Mouse (Mus musculus) intestine, embryonic 16.5 days (tissue): Measurements from ENCODE around the gene Gmip. TPM values are rescaled to one million over a fixed set of nuclear protein-coding genes. Genes with fewer than 3 reads are reported as not detected.
A peak's percentile ranks its signal among the peaks of the same experiment; 100 is the strongest.

Experiments used
- ATAC-seq: fragments of 200-750 bp; cut with Nextera tagmentation; 2 replicates; pipeline ENCODE4 v1.8.0; 2017; ENCODE audit warnings: moderate TSS enrichment, moderate library complexity
- H3K27ac ChIP-seq: fragments of 300-500 bp; sonication (generic); 2 replicates; pipeline ENCODE4 v1.5.1; 2014; ENCODE audit warnings: mild to moderate bottlenecking, low read length
- H3K27me3 ChIP-seq: fragments of 300-500 bp; sonication (generic); replicated peaks from 2 replicates; pipeline ENCODE4 v1.6.1; 2014; ENCODE audit warnings: low read length, control low read depth, mixed read lengths; ENCODE audit not compliant: control insufficient read depth, insufficient read depth
- H3K36me3 ChIP-seq: fragments of 300-500 bp; sonication (generic); 2 replicates; pipeline ENCODE4 v1.6.1; 2014; ENCODE audit warnings: low read length, control low read depth; ENCODE audit not compliant: control insufficient read depth, insufficient read depth
- H3K4me1 ChIP-seq: fragments of 300-500 bp; sonication (generic); 2 replicates; pipeline ENCODE4 v1.6.1; 2014; ENCODE audit warnings: low read length, control low read depth, mixed read lengths; ENCODE audit not compliant: control insufficient read depth, insufficient read depth
- H3K4me2 ChIP-seq: fragments of 300-500 bp; sonication (generic); 2 replicates; pipeline ENCODE4 v1.6.1; 2014; ENCODE audit warnings: low read depth, low read length, control low read depth
- H3K4me3 ChIP-seq: fragments of 300-500 bp; sonication (generic); 2 replicates; pipeline ENCODE4 v1.5.1; 2014; ENCODE audit warnings: mild to moderate bottlenecking, low read length
- H3K9ac ChIP-seq: fragments of 300-500 bp; sonication (generic); 2 replicates; pipeline ENCODE4 v1.6.1; 2014; ENCODE audit warnings: low read depth, low read length
- H3K9me3 ChIP-seq: fragments of 300-500 bp; sonication (generic); 2 replicates; pipeline ENCODE4 v1.6.1; 2016; ENCODE audit warnings: low read length, control low read depth; ENCODE audit not compliant: control insufficient read depth
- WGBS: fragments of 180-500 bp; shearing (Covaris S2); extraction: QIAGEN DNeasy Blood & Tissue Kit; methylation state at CpG from one replicate; pipeline ENCODE4 v1.1.7; 2014; 5-methylcytosine and 5-hydroxymethylcytosine counted together
- polyA plus RNA-seq: library from polyadenylated mRNA; unstranded; fragments of >200 nt; fragmentation: Nextera tagmentation; extraction: Ambion mirVana; gene quantifications from 2 replicates; pipeline ENCODE4 v1.2.1, GENCODE M21; 2015

Gmip gene
- polyA plus RNA-seq: 8.2 and 13.5 TPM in 2 replicates

- Histone ChIP-seq H3K9me3 (no peaks in the 10 kb centered on the region), H3K27me3 (no peaks in the 10 kb centered on the region), H3K36me3 (peaks cover 24% of the 10 kb centered on the region), H3K4me3 (peak within 1 kb of the TSS; percentile 66), H3K4me2 (peak within 1 kb of the TSS; percentile 98), H3K27ac (no peak within 1 kb of the TSS), H3K9ac (peak within 1 kb of the TSS; percentile 74), H3K4me1 (0 out of 2 replicates have a peak, but pooled peaks cover 3% of the 10 kb centered on the region)
- ATAC-seq: peak; percentile 86
- WGBS: 5% methylated on average over 28 of the region's 28 CpGs
Observed at GRCm38 (mm10) chr8:69808094-69808863, at the start of gene Gmip. Gmip (plus strand) TSS chr8:69808679.

- H3K27me3 ChIP-seq: no peaks in the 10 kb centered on the region
- no peak for ATAC-seq
- no peak overlapping the region for H3K4me3 ChIP-seq
- peaks cover 39% of the 10 kb centered on the region for H3K36me3 ChIP-seq
- H3K4me2 ChIP-seq: no peak overlapping the region
- H3K9me3 ChIP-seq: peaks cover 9% of the 10 kb centered on the region; the same call in 1 of the 2 replicates
- 90% methylated on average over 4 of the region's 4 CpGs for WGBS
- H3K9ac ChIP-seq: no peak overlapping the region
- no peak overlapping the region for H3K27ac ChIP-seq
- H3K4me1 ChIP-seq: no peaks in the 10 kb centered on the region
Observed at GRCm38 (mm10) chr8:69761814-69762445, 46.5 kb upstream of the Gmip start.

- peaks cover 25% of the 10 kb centered on the region for H3K36me3 ChIP-seq
- H3K27me3 ChIP-seq: no peaks in the 10 kb centered on the region
- H3K4me2 ChIP-seq: no peak overlapping the region
- 80% methylated on average over 9 of the region's 9 CpGs for WGBS
- no peak overlapping the region for H3K9ac ChIP-seq
- no peak for ATAC-seq
- H3K4me1 ChIP-seq: peaks cover 3% of the 10 kb centered on the region
- peaks cover 3% of the 10 kb centered on the region; the same call in 1 of the 2 replicates for H3K9me3 ChIP-seq
- H3K27ac ChIP-seq: no peak overlapping the region
- H3K4me3 ChIP-seq: no peak overlapping the region
Observed at GRCm38 (mm10) chr8:69771221-69771620, 37.3 kb upstream of the Gmip start.

- no peak overlapping the region for H3K27ac ChIP-seq
- no peak overlapping the region for H3K9ac ChIP-seq
- H3K4me3 ChIP-seq: no peak overlapping the region
- no peak for ATAC-seq
- H3K4me1 ChIP-seq: peaks cover 3% of the 10 kb centered on the region
- H3K4me2 ChIP-seq: no peak overlapping the region
- WGBS: 85% methylated on average over 2 of the region's 2 CpGs
- H3K27me3 ChIP-seq: no peaks in the 10 kb centered on the region
- H3K9me3 ChIP-seq: no peaks in the 10 kb centered on the region
- peaks cover 17% of the 10 kb centered on the region for H3K36me3 ChIP-seq
Observed at GRCm38 (mm10) chr8:69772106-69772505, 36.4 kb upstream of the Gmip start.

- WGBS: under 1% methylated on average over 41 of the region's 41 CpGs
Observed at GRCm38 (mm10) chr8:69774503-69775148, 33.9 kb upstream of the Gmip start, which contains the start of gene Gm20422. Gm20422 (minus strand) TSS chr8:69774886.

GRCm38 (mm10) chr8:69775149-69775534 lies 33.3 kb upstream of the Gmip start:
- no peak overlapping the region for H3K9ac ChIP-seq
- H3K4me2 ChIP-seq: peak overlapping the region; percentile 56
- H3K4me3 ChIP-seq: peak overlapping the region; percentile 86
- no peaks in the 10 kb centered on the region for H3K9me3 ChIP-seq
- peak overlapping the region; percentile 18; the same call in 1 of the 2 replicates for H3K27ac ChIP-seq
- no peaks in the 10 kb centered on the region for H3K27me3 ChIP-seq
- no peaks in the 10 kb centered on the region for H3K36me3 ChIP-seq
- H3K4me1 ChIP-seq: peaks cover 3% of the 10 kb centered on the region
- ATAC-seq: peak; percentile 31
- WGBS: 52% methylated on average over 2 of the region's 2 CpGs

More at GRCm38 (mm10) chr8:69774503-69775148, 33.9 kb upstream of the Gmip start, which contains the start of gene Gm20422:
- ATAC-seq: peak; percentile 99
- no peaks in the 10 kb centered on the region for H3K9me3 ChIP-seq
- H3K36me3 ChIP-seq: no peaks in the 10 kb centered on the region
- peaks cover 3% of the 10 kb centered on the region for H3K4me1 ChIP-seq
- H3K27me3 ChIP-seq: no peaks in the 10 kb centered on the region
- peak within 1 kb of the TSS; percentile 100 for H3K27ac ChIP-seq
- peak within 1 kb of the TSS; percentile 98 for H3K9ac ChIP-seq
- peak within 1 kb of the TSS; percentile 74 for H3K4me2 ChIP-seq
- peak within 1 kb of the TSS; percentile 86 for H3K4me3 ChIP-seq

GRCm38 (mm10) chr8:69777111-69777510 lies 31.4 kb upstream of the Gmip start:
- no peak overlapping the region for H3K4me3 ChIP-seq
- no peak for ATAC-seq
- no peak overlapping the region for H3K27ac ChIP-seq
- no peak overlapping the region for H3K9ac ChIP-seq
- H3K36me3 ChIP-seq: no peaks in the 10 kb centered on the region
- no peaks in the 10 kb centered on the region for H3K9me3 ChIP-seq
- 64% methylated on average over 12 of the region's 12 CpGs for WGBS
- H3K4me2 ChIP-seq: no peak overlapping the region
- peaks cover 3% of the 10 kb centered on the region; the same call in 1 of the 2 replicates for H3K4me1 ChIP-seq
- H3K27me3 ChIP-seq: no peaks in the 10 kb centered on the region

- Histone ChIP-seq H3K4me2 (no peak overlapping the region), H3K4me1 (peaks cover 19% of the 10 kb centered on the region), H3K27me3 (no peaks in the 10 kb centered on the region), H3K9me3 (no peaks in the 10 kb centered on the region), H3K27ac (no peak overlapping the region), H3K36me3 (no peaks in the 10 kb centered on the region), H3K9ac (no peak overlapping the region), H3K4me3 (no peak overlapping the region)
- no peak for ATAC-seq
- WGBS: 84% methylated on average over 5 of the region's 5 CpGs
Observed at GRCm38 (mm10) chr8:69789105-69789504, 19.4 kb upstream of the Gmip start.

- H3K4me1 ChIP-seq: peaks cover 19% of the 10 kb centered on the region
- H3K9me3 ChIP-seq: no peaks in the 10 kb centered on the region
- peak overlapping the region; percentile 100; the same call in 1 of the 2 replicates for H3K4me3 ChIP-seq
- H3K27me3 ChIP-seq: no peaks in the 10 kb centered on the region
- H3K9ac ChIP-seq: no peak overlapping the region
- H3K36me3 ChIP-seq: no peaks in the 10 kb centered on the region
- no peak for ATAC-seq
- 69% methylated on average over 5 of the region's 5 CpGs for WGBS
- H3K4me2 ChIP-seq: no peak overlapping the region
- H3K27ac ChIP-seq: no peak overlapping the region
Observed at GRCm38 (mm10) chr8:69789731-69790130, 18.7 kb upstream of the Gmip start.
